Mouse (Mus musculus) olfactory bulb, adult 2 months (tissue): ENCODE results near the gene Ap1s2.

Source experiments
- CTCF ChIP-seq: fragments of 200-500 bp; IDR thresholded peaks from 2 replicates; pipeline ENCODE4 v1.5.1; 2012; ENCODE audit warnings: low read depth, mild to moderate bottlenecking, low read length, moderate library complexity; ENCODE audit not compliant: insufficient read depth
- POLR2A ChIP-seq: fragments of 200-500 bp; IDR thresholded peaks from 2 replicates; pipeline ENCODE4 v1.6.1; 2012; ENCODE audit warnings: mild to moderate bottlenecking, low read depth, low read length, moderate library complexity; ENCODE audit not compliant: insufficient read depth

DNA sequence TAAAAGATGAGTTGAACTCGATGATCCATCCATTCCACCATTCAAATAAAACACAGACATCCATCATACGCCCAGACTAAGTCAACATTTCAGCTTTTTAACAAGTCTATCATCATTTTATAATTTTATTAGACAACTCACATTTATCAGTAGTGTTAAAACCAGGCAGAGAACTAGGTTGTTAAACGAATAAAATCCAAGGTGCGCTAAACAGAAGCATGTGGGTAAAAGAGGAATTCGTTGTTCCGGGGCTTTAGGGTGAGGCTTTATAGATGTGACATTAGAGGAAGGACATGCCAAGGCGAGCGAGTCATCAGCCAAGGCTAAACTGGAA, 847 bp upstream of the Ap1s2 start:
- TF ChIP-seq CTCF (no peak), POLR2A (no peak)
